Mouse (Mus musculus) CD4-positive, CD25-positive, alpha-beta regulatory T cell, adult 4 months (primary cell): ENCODE measurements around the gene Gls2. TPM values are rescaled to one million over a fixed set of nuclear protein-coding genes. Genes with fewer than 3 reads are reported as not detected.
A peak's percentile ranks its signal among the peaks of the same experiment; 100 is the strongest.
"Not testable (repeated sequence)": the region's sequence is repeated elsewhere in the genome, so short reads cannot be mapped to it uniquely, and the experiment has no call there.

Source experiments
- ATAC-seq: one replicate; pipeline ENCODE4 v1.8.0; 2017
- polyA plus RNA-seq, 2 experiments: library from polyadenylated mRNA; unstranded; fragments of 100-300 nt; shearing (Covaris generic); gene quantifications; one replicate each; pipeline ENCODE4 v1.2.1; 2017

The Gls2 gene
- under 1 TPM in 1 of 2 experiments, not detected in 1; 0.32 TPM for polyA plus RNA-seq

GRCm38 (mm10) chr10:128194024-128194550 is at the start of gene Gls2:
TSS of gene Gls2 (plus strand) at chr10:128194457.
- ATAC-seq = peak; percentile 88

GRCm38 (mm10) chr10:128144961-128145360 is 49.3 kb upstream of the Gls2 start:
- ATAC-seq = no peak

- no peak for ATAC-seq
These were observed 45.4 kb upstream of the Gls2 start for GRCm38 (mm10) chr10:128148789-128149365.

GRCm38 (mm10) chr10:128149592-128149991 is 44.7 kb upstream of the Gls2 start:
- no peak for ATAC-seq

- ATAC-seq = no peak
These were observed 43.3 kb upstream of the Gls2 start for GRCm38 (mm10) chr10:128150941-128151340.

- no peak for ATAC-seq
These were observed 40.3 kb upstream of the Gls2 start for GRCm38 (mm10) chr10:128153978-128154377.

- not testable (repeated sequence) for ATAC-seq
These were observed 28.5 kb upstream of the Gls2 start for GRCm38 (mm10) chr10:128165726-128166125.

GRCm38 (mm10) chr10:128167091-128167490 is 27.2 kb upstream of the Gls2 start:
- no peak for ATAC-seq

GRCm38 (mm10) chr10:128171348-128171747 is 22.9 kb upstream of the Gls2 start:
- not testable (repeated sequence) for ATAC-seq

- ATAC-seq = no peak
These were observed 19.0 kb upstream of the Gls2 start for GRCm38 (mm10) chr10:128175302-128175701.

- peak; percentile 99 for ATAC-seq
These were observed 18.1 kb upstream of the Gls2 start for GRCm38 (mm10) chr10:128175996-128176755.

GRCm38 (mm10) chr10:128177316-128177715 is 16.9 kb upstream of the Gls2 start:
- ATAC-seq = no peak

- ATAC-seq = no peak
These were observed 14.3 kb upstream of the Gls2 start, which contains the start of gene Rbms2 for GRCm38 (mm10) chr10:128179989-128180388. TSS of gene Rbms2 (minus strand) at chr10:128180297.

GRCm38 (mm10) chr10:128184296-128184695 is 10.0 kb upstream of the Gls2 start:
- no peak for ATAC-seq

- no peak for ATAC-seq
These were observed 8.8 kb upstream of the Gls2 start for GRCm38 (mm10) chr10:128185277-128185940.

GRCm38 (mm10) chr10:128185959-128186358 is 8.3 kb upstream of the Gls2 start:
- peak; percentile 78 for ATAC-seq

GRCm38 (mm10) chr10:128187181-128187605 is 7.1 kb upstream of the Gls2 start:
- no peak for ATAC-seq

- ATAC-seq = peak; percentile 63
These were observed 5.9 kb upstream of the Gls2 start for GRCm38 (mm10) chr10:128188242-128188877.

- no peak for ATAC-seq
These were observed 2.8 kb upstream of the Gls2 start for GRCm38 (mm10) chr10:128191472-128191871.

GRCm38 (mm10) chr10:128192030-128192766 is 2.1 kb upstream of the Gls2 start:
- not testable (repeated sequence) for ATAC-seq

- no peak for ATAC-seq
These were observed 1.1 kb upstream of the Gls2 start for GRCm38 (mm10) chr10:128193113-128193512.
